Mouse (Mus musculus) yolk sac, embryonic 10.5 days (tissue): ENCODE results near the gene Snapc1.

ENCODE experiments used
- DNase-seq: peaks from one replicate; pipeline ENCODE4 v3.0.0-alpha.2; 2017; ENCODE audit warnings: low spot score

Gene Snapc1

GRCm38 (mm10) chr12:73996906-73997296, 32.6 kb downstream of the Snapc1 start:
- DNase-seq: no peak

DNA sequence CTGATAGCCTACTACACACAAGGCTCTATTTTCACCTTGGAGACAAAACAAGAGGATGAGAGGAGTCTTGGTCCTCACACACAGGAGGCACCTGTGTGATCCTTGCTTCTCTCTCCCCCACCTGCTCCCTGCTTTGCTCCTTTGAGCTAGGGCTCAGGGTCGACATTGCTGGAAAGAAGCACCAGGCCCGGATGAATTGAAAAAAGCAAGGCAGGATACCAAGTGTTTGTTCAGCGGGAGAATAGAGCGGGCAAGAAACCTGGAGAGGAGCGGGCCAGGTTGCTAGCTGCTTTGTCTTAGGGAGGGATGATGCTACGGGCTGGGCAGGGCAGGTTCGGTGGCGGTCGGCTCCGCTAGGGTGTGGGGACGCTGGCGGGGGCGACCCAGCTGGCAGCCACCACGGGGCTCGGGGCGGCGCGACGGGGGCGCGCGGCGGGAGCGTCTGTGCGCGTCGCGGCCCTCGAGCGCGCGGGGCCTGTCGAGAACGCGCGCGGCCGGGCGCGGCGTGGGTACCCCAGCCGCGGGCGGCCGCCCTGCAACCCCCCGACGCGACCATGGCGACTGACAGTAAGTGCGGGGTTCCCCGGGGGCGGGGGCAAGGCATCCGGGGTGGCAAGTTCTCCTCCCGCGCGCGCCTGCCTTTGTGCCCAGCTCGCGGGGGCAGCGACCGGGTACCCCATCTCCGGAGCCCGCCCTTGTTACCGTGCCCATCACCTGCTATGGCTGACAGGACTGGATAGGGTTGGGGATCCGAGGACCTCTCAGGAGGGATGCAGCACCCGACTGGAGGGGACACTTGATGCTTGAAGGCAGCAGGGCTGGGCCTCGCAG, 33.2 kb downstream of the Snapc1 start, which contains the start of gene Syt16:
Gene Syt16 (plus strand): TSS at position 365 of the 831 bp plus-strand sequence.
- no peak for DNase-seq

DNA sequence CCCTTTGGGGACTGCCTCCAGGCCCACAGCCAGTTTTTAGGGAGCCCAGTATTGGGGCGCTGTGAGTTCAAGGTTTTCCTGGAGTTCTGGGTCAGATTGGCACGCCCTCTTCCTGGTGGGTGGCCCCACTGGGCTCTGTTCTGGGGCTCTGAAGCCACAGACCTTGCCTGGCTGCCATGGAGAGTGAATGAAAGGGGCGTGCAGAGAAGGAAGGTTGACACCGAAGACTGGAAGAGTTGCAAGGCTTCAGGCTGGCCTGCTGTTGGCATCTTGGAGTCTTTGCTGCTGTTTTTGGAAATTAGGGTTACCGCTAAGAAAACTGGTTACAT, 33.8 kb downstream of the Snapc1 start:
- DNase-seq: no peak

DNA sequence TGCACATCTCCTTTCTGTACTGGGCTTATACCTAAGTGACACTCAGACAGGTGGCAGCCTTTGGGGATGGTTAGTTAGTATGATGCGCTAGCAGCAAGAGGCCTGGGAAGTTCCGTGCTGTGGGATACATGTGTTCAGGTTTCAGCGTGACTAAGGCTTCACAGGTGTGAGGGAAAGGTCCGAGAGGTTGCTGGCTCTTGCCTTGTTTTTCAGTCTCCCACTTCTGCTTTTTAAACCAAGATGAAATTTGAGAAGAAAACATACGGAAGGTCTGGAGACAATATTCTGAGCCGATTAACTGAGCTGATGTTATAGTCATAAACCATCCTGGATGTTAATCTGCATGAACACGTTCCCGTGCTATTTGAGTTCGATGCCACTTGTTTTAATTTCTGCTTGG, 38.2 kb downstream of the Snapc1 start:
- DNase-seq: no peak

GRCm38 (mm10) chr12:74009448-74009911, 45.2 kb downstream of the Snapc1 start:
- DNase-seq: no peak

GRCm38 (mm10) chr12:74013739-74014138, 49.5 kb downstream of the Snapc1 start:
- DNase-seq: peak; percentile 55

DNA sequence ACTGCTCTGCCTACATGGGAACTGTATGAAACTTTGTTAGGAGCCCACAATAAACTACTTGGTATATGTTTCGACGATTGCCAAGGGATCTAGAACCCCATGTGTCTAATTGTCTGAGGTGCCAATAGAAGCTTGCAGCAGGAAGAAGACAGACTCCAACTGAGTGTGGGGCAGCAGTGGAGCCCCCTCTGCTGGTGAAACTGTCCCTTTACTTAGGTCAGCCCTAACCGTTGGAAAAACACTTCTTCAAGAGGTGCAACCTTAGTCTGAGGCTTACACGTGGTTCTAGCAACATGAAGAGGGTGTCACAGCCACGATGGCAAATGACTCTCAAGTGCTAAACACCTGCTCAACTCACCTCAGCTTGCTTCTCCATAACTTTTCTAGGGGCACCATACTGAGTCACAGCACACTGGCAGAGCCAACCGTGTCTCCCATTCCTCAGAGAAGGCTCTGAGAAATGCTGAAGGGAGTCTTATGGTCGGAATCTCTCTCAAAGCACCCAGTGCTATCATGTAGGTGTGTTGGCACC, 50.5 kb downstream of the Snapc1 start:
- DNase-seq: no peak

DNA sequence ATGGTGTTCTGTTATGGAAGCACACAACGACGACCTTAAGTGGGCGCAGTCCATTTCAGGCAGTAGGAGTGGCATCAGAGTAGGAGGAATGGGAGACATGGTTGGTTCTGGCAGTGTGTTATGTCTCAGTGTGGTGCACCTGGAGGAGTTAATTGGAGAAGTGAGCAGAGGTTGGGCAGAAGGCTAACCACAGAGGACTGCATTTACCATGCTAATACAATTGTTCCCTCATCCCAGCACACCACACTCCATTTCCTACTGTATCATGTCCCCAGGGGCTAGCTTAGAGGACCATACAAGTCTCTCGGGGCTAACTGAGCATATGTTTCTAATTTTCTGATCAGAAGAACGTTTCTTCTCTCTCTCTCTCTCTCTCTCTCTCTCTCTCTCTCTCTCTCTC, 51.2 kb downstream of the Snapc1 start:
- DNase-seq: no peak

- DNase-seq: no peak
These were observed 59.0 kb downstream of the Snapc1 start for GRCm38 (mm10) chr12:74023260-74023659.

DNA sequence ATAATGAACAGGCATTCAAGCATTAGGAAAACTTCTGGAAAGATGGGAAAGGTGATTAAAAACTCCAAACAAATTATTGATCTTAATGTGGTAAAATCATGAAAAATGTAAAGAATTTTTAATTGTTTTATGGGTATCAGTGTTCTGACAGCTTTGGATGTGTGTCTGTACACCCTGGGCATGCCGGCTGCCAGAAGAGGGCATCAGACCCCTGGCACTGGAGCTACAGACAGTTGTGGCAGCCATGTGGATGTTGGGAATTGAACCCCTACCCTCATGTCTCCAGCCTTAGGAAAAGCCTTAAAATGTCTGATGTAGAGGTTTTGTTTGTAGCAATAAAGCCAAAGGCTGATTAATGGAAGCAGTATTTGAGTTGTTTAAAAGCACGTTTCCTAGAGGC, 60.6 kb downstream of the Snapc1 start:
- DNase-seq: no peak
